Mouse (Mus musculus): ENCODE results near the gene Lclat1.

Lclat1 gene

GRCm38 (mm10) chr17:73107158-73108157 lies at the start of gene Lclat1:
TSS of gene Lclat1 (plus strand) at chr17:73107985.
- peak; percentile 83 to 88 for DNase-seq (ENCODE audit: low spot score in 2 of 2)

GRCm38 (mm10) chr17:73058319-73058718 lies 49.5 kb upstream of the Lclat1 start:
- DNase-seq (ENCODE audit: low spot score in 2 of 2) = no peak

- DNase-seq (ENCODE audit: low spot score in 2 of 2) = no peak
Observed at GRCm38 (mm10) chr17:73060224-73060896, 47.4 kb upstream of the Lclat1 start.

GRCm38 (mm10) chr17:73060897-73061252 lies 46.9 kb upstream of the Lclat1 start:
- no peak for DNase-seq (ENCODE audit: low spot score in 2 of 2)

GRCm38 (mm10) chr17:73062701-73063100 lies 45.1 kb upstream of the Lclat1 start:
- DNase-seq (ENCODE audit: low spot score in 2 of 2) = no peak

- no peak for DNase-seq (ENCODE audit: low spot score in 2 of 2)
Observed at GRCm38 (mm10) chr17:73063299-73063698, 44.5 kb upstream of the Lclat1 start.

GRCm38 (mm10) chr17:73063781-73064180 lies 44.0 kb upstream of the Lclat1 start:
- no peak for DNase-seq (ENCODE audit: low spot score in 2 of 2)

- DNase-seq (ENCODE audit: low spot score in 2 of 2) = no peak
Observed at GRCm38 (mm10) chr17:73066387-73067169, 41.2 kb upstream of the Lclat1 start.

GRCm38 (mm10) chr17:73067423-73067822 lies 40.4 kb upstream of the Lclat1 start:
- no peak for DNase-seq (ENCODE audit: low spot score in 2 of 2)

GRCm38 (mm10) chr17:73068321-73068992 lies 39.3 kb upstream of the Lclat1 start:
- DNase-seq (ENCODE audit: low spot score in 2 of 2) = no peak

GRCm38 (mm10) chr17:73070466-73070865 lies 37.3 kb upstream of the Lclat1 start:
- DNase-seq (ENCODE audit: low spot score in 2 of 2) = no peak

- DNase-seq (ENCODE audit: low spot score in 2 of 2) = no peak
Observed at GRCm38 (mm10) chr17:73071725-73072263, 36.0 kb upstream of the Lclat1 start.

- no peak for DNase-seq (ENCODE audit: low spot score in 2 of 2)
Observed at GRCm38 (mm10) chr17:73072286-73072685, 35.5 kb upstream of the Lclat1 start.

GRCm38 (mm10) chr17:73074631-73075030 lies 33.2 kb upstream of the Lclat1 start:
- no peak for DNase-seq (ENCODE audit: low spot score in 2 of 2)

- DNase-seq (ENCODE audit: low spot score in 2 of 2) = no peak
Observed at GRCm38 (mm10) chr17:73075238-73075890, 32.4 kb upstream of the Lclat1 start.

GRCm38 (mm10) chr17:73077638-73078037 lies 30.1 kb upstream of the Lclat1 start:
- DNase-seq (ENCODE audit: low spot score in 2 of 2) = no peak

GRCm38 (mm10) chr17:73081360-73082133 lies 26.2 kb upstream of the Lclat1 start:
- DNase-seq (ENCODE audit: low spot score in 2 of 2) = no peak

- DNase-seq (ENCODE audit: low spot score in 2 of 2) = no peak
Observed at GRCm38 (mm10) chr17:73082506-73083196, 25.1 kb upstream of the Lclat1 start.

All from spleen, postnatal 14 days (tissue).